Mouse (Mus musculus) limb, embryonic 15.5 days (tissue): ENCODE results near the gene Fam57a. TPM values are rescaled to one million over a fixed set of nuclear protein-coding genes. Genes with fewer than 3 reads are reported as not detected.

Experiments used
- ATAC-seq: fragments of 200-750 bp; cut with Nextera tagmentation; 2 replicates; pipeline ENCODE4 v1.8.0; 2017; ENCODE audit warnings: low read depth, moderate TSS enrichment; ENCODE audit not compliant: insufficient number of reproducible peaks, low FRiP score, low TSS enrichment
- H3K27ac ChIP-seq: fragments of 300-500 bp; sonication (generic); 2 replicates; pipeline ENCODE4 v1.5.1; 2015; ENCODE audit warnings: moderate library complexity, mild to moderate bottlenecking, inconsistent platforms
- H3K27me3 ChIP-seq: fragments of 300-500 bp; sonication (generic); 2 replicates; pipeline ENCODE4 v1.6.1; 2015; ENCODE audit warnings: inconsistent platforms
- H3K36me3 ChIP-seq: fragments of 300-500 bp; sonication (generic); 2 replicates; pipeline ENCODE4 v1.6.1; 2015; ENCODE audit warnings: inconsistent platforms
- H3K4me1 ChIP-seq: fragments of 300-500 bp; sonication (generic); 2 replicates; pipeline ENCODE4 v1.6.1; 2015; ENCODE audit warnings: inconsistent platforms
- H3K4me2 ChIP-seq: fragments of 300-500 bp; sonication (generic); 2 replicates; pipeline ENCODE4 v1.6.1; 2015; ENCODE audit warnings: mild to moderate bottlenecking, inconsistent platforms
- H3K4me3 ChIP-seq: fragments of 300-500 bp; sonication (generic); 2 replicates; pipeline ENCODE4 v1.5.1; 2015; ENCODE audit warnings: mild to moderate bottlenecking, inconsistent platforms
- H3K9ac ChIP-seq: fragments of 300-500 bp; sonication (generic); 2 replicates; pipeline ENCODE4 v1.6.1; 2015; ENCODE audit warnings: inconsistent platforms
- H3K9me3 ChIP-seq: fragments of 300-500 bp; sonication (generic); 2 replicates; pipeline ENCODE4 v1.6.1; 2016; ENCODE audit warnings: inconsistent platforms
- WGBS: fragments of 180-500 bp; shearing (Covaris S2); methylation state at CpG from one replicate; pipeline ENCODE4 v1.1.7; 2015; 5-methylcytosine and 5-hydroxymethylcytosine counted together
- polyA plus RNA-seq: library from polyadenylated mRNA; unstranded; fragments of >200 nt; fragmentation: Nextera tagmentation; extraction: Ambion mirVana; gene quantifications from 2 replicates; pipeline ENCODE4 v1.2.1, GENCODE M21; 2015

Fam57a gene
- polyA plus RNA-seq, 1 experiment from 2014 or later, result 98.1 TPM

DNA sequence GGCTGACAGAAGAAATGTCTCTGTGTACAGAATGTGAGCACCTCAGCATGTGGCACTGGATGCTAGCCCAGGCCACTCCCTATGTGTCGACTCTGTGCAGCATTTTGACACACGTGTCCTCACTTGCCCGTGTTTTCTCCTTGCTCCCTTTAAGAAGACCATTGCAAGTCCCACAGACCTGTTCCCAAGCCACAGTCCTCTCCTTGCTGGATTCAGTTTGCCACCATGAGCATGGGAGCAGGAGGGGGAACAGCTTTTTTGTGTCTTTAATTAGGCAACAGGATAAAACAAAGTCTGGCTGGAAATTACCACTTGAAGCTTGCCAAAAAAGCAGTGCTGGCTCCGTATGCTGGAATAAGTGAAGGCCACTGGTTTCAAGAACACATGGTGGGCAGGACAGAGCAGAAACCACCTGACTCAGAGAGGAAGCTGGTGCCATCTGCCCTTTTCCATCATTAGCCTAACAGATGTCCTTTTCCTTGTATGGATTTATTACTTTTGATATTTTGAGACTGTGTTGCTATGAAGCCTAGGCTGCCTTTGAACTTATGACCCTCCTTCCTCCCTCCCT lies 76.0 kb downstream of the Fam57a start:
- Histone ChIP-seq H3K36me3 (peaks cover 39% of the 10 kb centered on the region), H3K9me3 (no peaks in the 10 kb centered on the region), H3K4me3 (no peak overlapping the region), H3K27ac (0 out of 2 replicates have a peak overlapping the region, but pooled peaks have one; percentile 17), H3K9ac (no peak overlapping the region), H3K4me2 (no peak overlapping the region), H3K4me1 (peaks cover 30% of the 10 kb centered on the region), H3K27me3 (no peaks in the 10 kb centered on the region)
- 29% methylated on average over 4 of the region's 4 CpGs for WGBS
- no peak for ATAC-seq

DNA sequence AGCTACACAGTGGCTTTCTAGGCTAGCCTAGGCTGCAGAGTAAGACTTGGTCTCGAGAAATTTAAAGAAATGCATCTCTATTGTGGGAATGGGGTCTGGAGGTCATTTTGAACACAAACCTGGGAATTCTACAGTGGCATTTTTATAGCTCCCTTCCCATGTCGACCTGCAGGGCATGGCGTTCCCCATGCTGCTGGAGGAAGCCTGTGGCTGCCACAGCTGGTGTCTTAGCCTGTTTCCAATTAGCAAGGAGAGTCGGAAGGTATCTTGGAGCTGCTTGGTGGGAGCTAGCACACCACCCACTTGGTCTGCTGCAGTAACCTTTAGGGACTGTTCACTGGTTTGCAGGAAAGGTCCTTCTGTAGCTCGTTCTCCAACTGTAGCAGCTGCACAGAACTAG lies 76.7 kb downstream of the Fam57a start:
- Histone ChIP-seq H3K27me3 (no peaks in the 10 kb centered on the region), H3K4me3 (no peak overlapping the region), H3K27ac (0 out of 2 replicates have a peak overlapping the region, but pooled peaks have one; percentile 38), H3K36me3 (peaks cover 39% of the 10 kb centered on the region), H3K9me3 (no peaks in the 10 kb centered on the region), H3K4me1 (peaks cover 30% of the 10 kb centered on the region), H3K4me2 (no peak overlapping the region), H3K9ac (no peak overlapping the region)
- ATAC-seq, result no peak
- 7% methylated on average over 5 of the region's 5 CpGs for WGBS

DNA sequence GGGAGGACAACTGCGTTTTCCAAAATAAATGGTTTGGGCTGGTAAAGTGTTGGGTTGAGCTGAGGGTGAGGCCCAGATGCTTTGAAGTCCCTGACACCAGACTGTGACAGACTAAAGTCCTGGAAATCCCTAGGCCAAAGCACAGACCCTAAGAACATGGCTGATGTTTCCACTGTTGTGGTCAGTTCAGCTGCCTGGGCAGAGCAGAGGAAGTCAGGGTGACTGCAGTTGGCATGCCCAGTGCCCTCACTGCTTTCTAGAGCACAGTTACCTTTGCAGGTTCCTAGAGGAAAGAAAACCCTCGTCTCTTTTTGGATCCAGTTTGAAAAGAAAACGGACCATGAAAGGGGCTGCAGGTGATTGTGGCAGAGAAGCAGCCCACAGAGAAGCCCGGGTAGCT lies 77.9 kb downstream of the Fam57a start:
- H3K4me3 ChIP-seq, result no peak overlapping the region
- H3K9ac ChIP-seq, result no peak overlapping the region
- H3K36me3 ChIP-seq, result peaks cover 45% of the 10 kb centered on the region
- no peak for ATAC-seq
- no peak overlapping the region for H3K4me2 ChIP-seq
- peaks cover 27% of the 10 kb centered on the region for H3K4me1 ChIP-seq
- 61% methylated on average over 4 of the region's 4 CpGs for WGBS
- no peaks in the 10 kb centered on the region for H3K27me3 ChIP-seq
- no peaks in the 10 kb centered on the region for H3K9me3 ChIP-seq
- H3K27ac ChIP-seq, result no peak overlapping the region

- WGBS, result 79% methylated on average over 6 of the region's 6 CpGs
- Histone ChIP-seq H3K4me2 (no peak overlapping the region), H3K9me3 (no peaks in the 10 kb centered on the region), H3K36me3 (peaks cover 52% of the 10 kb centered on the region), H3K4me1 (peaks cover 30% of the 10 kb centered on the region), H3K4me3 (no peak overlapping the region), H3K27ac (no peak overlapping the region), H3K9ac (no peak overlapping the region), H3K27me3 (no peaks in the 10 kb centered on the region)
- ATAC-seq, result no peak
Observed at GRCm38 (mm10) chr11:76258511-76258910, 79.0 kb downstream of the Fam57a start.

DNA sequence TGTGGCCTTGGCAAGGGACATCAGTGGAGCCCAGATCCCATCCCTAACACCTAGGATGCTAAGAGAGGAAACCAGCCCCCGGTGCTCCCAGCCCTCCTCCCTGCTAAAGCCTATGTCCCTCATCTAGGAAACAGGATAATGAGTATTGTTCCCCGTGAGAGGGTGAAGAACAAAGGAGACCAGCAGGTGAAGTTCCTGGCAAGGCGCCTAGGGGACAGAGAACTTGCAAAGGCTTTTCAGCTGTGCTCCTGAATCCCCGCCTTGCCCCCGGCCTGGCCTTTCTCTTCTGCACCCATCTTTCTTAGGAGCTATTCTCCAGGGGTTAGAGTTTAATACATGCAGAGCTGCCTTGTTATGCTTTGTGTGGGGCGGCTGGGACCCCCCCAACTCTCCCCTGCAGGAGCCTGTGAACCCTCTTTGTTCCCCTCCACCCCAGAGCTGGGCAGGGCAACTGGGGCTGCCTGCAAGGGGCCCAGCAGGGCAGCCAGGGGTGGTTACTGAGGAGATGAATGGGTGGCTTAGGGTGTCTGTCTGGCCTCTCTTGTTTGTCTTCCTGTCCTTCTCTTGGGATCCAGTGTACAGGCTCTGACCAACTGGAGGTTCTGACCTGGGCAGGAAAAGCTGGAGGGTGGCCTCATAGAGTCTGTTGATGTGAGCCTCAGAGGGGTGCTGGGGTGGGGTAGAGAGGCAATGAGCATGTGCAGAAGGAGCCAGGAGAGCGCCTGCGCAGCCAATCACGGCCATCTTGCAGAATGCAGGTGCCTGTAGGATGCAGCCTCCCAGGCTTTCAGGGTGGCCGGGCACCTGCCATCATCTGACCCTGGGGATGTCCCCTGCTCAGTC lies 81.0 kb downstream of the Fam57a start:
- H3K36me3 ChIP-seq, result peaks cover 55% of the 10 kb centered on the region
- H3K9me3 ChIP-seq, result no peaks in the 10 kb centered on the region
- no peak overlapping the region for H3K27ac ChIP-seq
- peaks cover 27% of the 10 kb centered on the region for H3K4me1 ChIP-seq
- H3K27me3 ChIP-seq, result no peaks in the 10 kb centered on the region
- no peak overlapping the region for H3K4me2 ChIP-seq
- H3K4me3 ChIP-seq, result no peak overlapping the region
- no peak for ATAC-seq
- H3K9ac ChIP-seq, result no peak overlapping the region
- WGBS, result 76% methylated on average over 10 of the region's 10 CpGs

DNA sequence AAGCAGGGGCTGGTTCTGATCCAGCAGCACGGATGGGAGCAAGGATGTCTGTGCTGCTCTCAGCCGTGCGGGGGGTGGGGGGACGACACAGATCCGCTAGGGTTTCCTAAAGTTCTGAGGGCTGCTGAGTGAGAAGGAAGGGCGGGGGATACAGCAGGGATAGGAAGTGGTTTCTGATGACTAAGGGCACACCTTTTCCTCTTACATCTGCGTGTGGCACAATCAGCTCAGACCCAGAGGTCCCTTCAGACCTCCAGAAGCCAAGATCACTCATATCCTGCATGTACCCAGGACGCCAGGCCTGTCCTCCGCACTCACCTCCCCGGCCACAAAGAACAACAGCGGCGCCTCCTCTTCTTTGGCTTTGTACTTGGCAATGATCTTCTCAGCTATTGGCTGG lies 81.8 kb downstream of the Fam57a start:
- no peak overlapping the region for H3K27ac ChIP-seq
- H3K4me2 ChIP-seq, result no peak overlapping the region
- H3K9ac ChIP-seq, result no peak overlapping the region
- H3K9me3 ChIP-seq, result no peaks in the 10 kb centered on the region
- H3K36me3 ChIP-seq, result peaks cover 55% of the 10 kb centered on the region
- no peaks in the 10 kb centered on the region for H3K27me3 ChIP-seq
- peaks cover 25% of the 10 kb centered on the region for H3K4me1 ChIP-seq
- no peak overlapping the region for H3K4me3 ChIP-seq
- no peak for ATAC-seq
- 80% methylated on average over 12 of the region's 12 CpGs for WGBS

- Histone ChIP-seq H3K27ac (no peak overlapping the region), H3K4me2 (no peak overlapping the region), H3K27me3 (no peaks in the 10 kb centered on the region), H3K9me3 (no peaks in the 10 kb centered on the region), H3K9ac (no peak overlapping the region), H3K4me3 (no peak overlapping the region), H3K36me3 (peaks cover 44% of the 10 kb centered on the region), H3K4me1 (peaks cover 24% of the 10 kb centered on the region)
- ATAC-seq, result no peak
- WGBS, result 25% methylated on average over 19 of the region's 19 CpGs
Observed at GRCm38 (mm10) chr11:76262611-76263351, 83.3 kb downstream of the Fam57a start.

Other genes starting within 250 kb of the Fam57a start
- gene Rph3al, start 241.2 kb upstream of the Fam57a start, polyA plus RNA-seq, result 1.9 and 2.5 TPM in 2 replicates
- gene 1700016K19Rik, start 179.8 kb upstream of the Fam57a start, polyA plus RNA-seq, result 0.84 and 1.1 TPM in 2 replicates
- gene Rflnb, start 151.9 kb upstream of the Fam57a start, polyA plus RNA-seq, result 51.0 and 59.4 TPM in 2 replicates
- 43.5 and 44.3 TPM in 2 replicates for gene Vps53, start within 50 bp of the Fam57a start, polyA plus RNA-seq
- gene Dbil5, start 37.9 kb downstream of the Fam57a start, polyA plus RNA-seq, result 0.88 and 1.5 TPM in 2 replicates
- 24.0 and 26.6 TPM in 2 replicates for gene Gemin4, start 38.0 kb downstream of the Fam57a start, polyA plus RNA-seq
- 22.8 and 27.2 TPM in 2 replicates for gene Mrm3, start 64.0 kb downstream of the Fam57a start, polyA plus RNA-seq
- gene Glod4, start 64.1 kb downstream of the Fam57a start, polyA plus RNA-seq, result 128 and 131 TPM in 2 replicates
- gene Nxn, start 219.5 kb downstream of the Fam57a start, polyA plus RNA-seq, result 48.1 and 60.8 TPM in 2 replicates
- 101 and 107 TPM in 2 replicates for gene Timm22, start 227.3 kb downstream of the Fam57a start, polyA plus RNA-seq